Mouse (Mus musculus) forebrain, postnatal 0 days (tissue): ENCODE measurements around the gene Ston1. TPM values are rescaled to one million over a fixed set of nuclear protein-coding genes. Genes with fewer than 3 reads are reported as not detected.

Experiments used
- ATAC-seq: fragments of 200-750 bp; cut with Nextera tagmentation; 2 replicates; pipeline ENCODE4 v1.8.0; 2017; ENCODE audit warnings: mild to moderate bottlenecking, moderate library complexity
- DNase-seq: peaks from one replicate; pipeline ENCODE4 v3.0.0-alpha.2; 2015
- H3K27ac ChIP-seq: fragments of 300-500 bp; sonication (generic); 2 replicates; pipeline ENCODE4 v1.5.1; 2014; ENCODE audit warnings: low read depth, mild to moderate bottlenecking, antibody characterized with exemption, low read length, moderate library complexity, mixed read lengths
- H3K27me3 ChIP-seq: fragments of 300-500 bp; sonication (generic); 2 replicates; pipeline ENCODE4 v1.6.1; 2014; ENCODE audit warnings: mild to moderate bottlenecking, low read length, mixed read lengths; ENCODE audit not compliant: insufficient read depth
- H3K36me3 ChIP-seq: fragments of 300-500 bp; sonication (generic); 2 replicates; pipeline ENCODE4 v1.6.1; 2014; ENCODE audit warnings: mild to moderate bottlenecking, moderate library complexity; ENCODE audit not compliant: insufficient read depth
- H3K4me1 ChIP-seq: fragments of 300-500 bp; sonication (generic); 2 replicates; pipeline ENCODE4 v1.6.1; 2014; ENCODE audit warnings: antibody characterized with exemption; ENCODE audit not compliant: insufficient read depth
- H3K4me2 ChIP-seq: fragments of 300-500 bp; sonication (generic); 2 replicates; pipeline ENCODE4 v1.6.1; 2014; ENCODE audit warnings: low read depth, mild to moderate bottlenecking, moderate library complexity
- H3K4me3 ChIP-seq: fragments of 300-500 bp; sonication (generic); 2 replicates; pipeline ENCODE4 v1.5.1; 2014; ENCODE audit warnings: low read depth, low read length, mixed read lengths
- H3K9ac ChIP-seq: fragments of 300-500 bp; sonication (generic); 2 replicates; pipeline ENCODE4 v1.6.1; 2014; ENCODE audit warnings: mild to moderate bottlenecking
- H3K9me3 ChIP-seq: fragments of 300-500 bp; sonication (generic); 2 replicates; pipeline ENCODE4 v1.6.1; 2016; ENCODE audit warnings: low read length
- CTCF ChIP-seq: sonication (generic); IDR thresholded peaks from 2 replicates; pipeline ENCODE4 v1.5.1; 2016; ENCODE audit warnings: antibody characterized with exemption, control low read depth, low read depth
- WGBS: fragments of 180-500 bp; shearing (Covaris S2); extraction: QIAGEN DNeasy Blood & Tissue Kit; methylation state at CpG from one replicate; pipeline ENCODE4 v1.1.7; 2014; 5-methylcytosine and 5-hydroxymethylcytosine counted together
- polyA plus RNA-seq: library from polyadenylated mRNA; unstranded; fragments of >200 nt; fragmentation: Nextera tagmentation; extraction: Ambion mirVana; gene quantifications from 2 replicates; pipeline ENCODE4 v1.2.1, GENCODE M21; 2015
- total RNA-seq: library from RNA; depleted of rRNA; stranded (reverse); fragments of >200 nt; gene quantifications from 2 replicates; pipeline ENCODE4 v1.2.3, GENCODE M21; 2014

Ston1 gene
- total and polyA plus RNA-seq, 2 experiments from 2014 or later: 1.5 to 2.2 TPM

DNA sequence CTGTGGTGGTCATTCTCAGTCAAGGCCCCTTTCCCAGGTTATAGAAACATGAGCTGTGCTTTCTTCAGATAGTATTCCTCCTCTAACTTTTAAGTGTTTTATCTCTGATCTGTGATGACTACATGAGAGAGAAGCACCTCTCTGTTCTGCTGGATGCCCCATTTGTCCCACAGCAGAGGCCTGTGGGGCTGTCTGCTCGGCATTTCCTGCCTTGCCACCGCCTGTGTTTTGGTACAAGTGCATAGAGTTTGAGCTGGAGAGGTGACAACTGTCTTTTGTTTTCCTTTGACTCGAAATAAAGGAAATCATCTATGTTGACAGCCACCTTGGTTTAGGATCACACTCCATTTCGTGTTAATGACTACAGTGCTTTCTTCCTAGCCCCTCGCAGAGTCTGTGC lies 22.7 kb upstream of the Ston1 start:
- DNase-seq (no peak), ATAC-seq (no peak)
- H3K9me3 ChIP-seq: no peaks in the 10 kb centered on the region
- TF ChIP-seq CTCF: no peak
- H3K4me1 ChIP-seq: no peaks in the 10 kb centered on the region
- 67% methylated on average over 5 of the region's 5 CpGs for WGBS
- H3K4me3 ChIP-seq: no peak overlapping the region
- no peak overlapping the region for H3K4me2 ChIP-seq
- H3K9ac ChIP-seq: no peak overlapping the region
- H3K27ac ChIP-seq: no peak overlapping the region
- peaks cover 79% of the 10 kb centered on the region for H3K36me3 ChIP-seq
- H3K27me3 ChIP-seq: no peaks in the 10 kb centered on the region

DNA sequence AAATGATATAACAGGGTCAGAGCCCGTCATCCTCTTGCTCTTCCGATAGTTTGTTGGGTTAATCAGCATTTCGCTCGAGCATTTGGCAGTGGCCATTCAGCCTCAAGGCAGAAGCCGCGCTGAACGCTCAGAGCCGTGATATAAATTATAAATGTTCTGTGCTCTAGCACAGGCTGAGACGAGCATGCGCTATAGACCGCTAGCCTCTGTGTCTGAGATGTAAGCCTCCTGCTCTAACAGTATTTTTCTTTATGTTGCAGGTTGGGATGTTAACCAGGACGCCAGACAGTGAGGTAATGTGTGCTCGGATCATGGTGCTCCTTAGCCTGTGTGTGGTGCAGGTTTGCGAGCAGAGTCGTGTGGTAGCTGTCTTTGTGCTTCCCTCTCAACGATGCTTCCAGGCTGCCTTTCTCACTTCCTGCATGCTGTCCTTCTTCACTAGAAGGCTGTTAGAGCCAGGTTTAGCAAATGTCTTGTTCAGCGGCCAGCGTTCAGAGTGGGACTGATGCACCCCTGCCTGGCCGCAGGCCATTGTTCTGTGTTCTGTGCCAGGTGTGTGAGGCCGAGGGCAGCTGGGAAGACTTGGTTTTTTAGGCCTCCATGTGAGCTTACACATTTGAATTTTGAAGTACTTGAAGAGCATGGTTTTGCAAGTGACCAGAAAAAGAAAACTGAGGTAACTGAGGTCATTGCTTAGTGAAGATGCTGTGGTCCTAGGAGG lies 18.8 kb upstream of the Ston1 start:
- Histone ChIP-seq H3K4me2 (no peak overlapping the region), H3K36me3 (peaks cover 90% of the 10 kb centered on the region), H3K9ac (no peak overlapping the region), H3K4me3 (no peak overlapping the region), H3K27ac (no peak overlapping the region), H3K4me1 (no peaks in the 10 kb centered on the region), H3K27me3 (no peaks in the 10 kb centered on the region), H3K9me3 (no peaks in the 10 kb centered on the region)
- no peak for TF ChIP-seq CTCF
- no peak for DNase-seq
- ATAC-seq: no peak
- WGBS: 86% methylated on average over 20 of the region's 20 CpGs

DNA sequence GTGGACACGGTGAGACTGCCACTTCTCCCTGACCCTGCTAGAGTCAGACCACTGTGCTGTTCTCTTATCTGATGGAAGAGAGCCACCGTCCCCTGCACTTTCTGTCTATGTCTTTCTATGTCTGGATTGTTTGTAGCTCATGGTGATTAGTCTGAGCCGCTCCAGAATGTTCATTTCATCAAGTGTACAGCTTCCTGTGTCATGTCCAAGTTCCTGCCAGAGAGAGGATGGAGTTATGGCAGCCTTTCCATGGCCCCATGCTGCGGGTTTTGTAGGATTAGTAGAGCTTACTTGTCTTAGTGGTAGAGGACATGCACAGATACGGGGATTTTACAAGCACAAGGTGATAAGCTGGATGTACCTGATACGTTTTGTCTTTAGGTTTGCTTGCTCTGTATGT lies 16.9 kb upstream of the Ston1 start:
- no peak for DNase-seq
- Histone ChIP-seq H3K9me3 (no peaks in the 10 kb centered on the region), H3K36me3 (peaks cover 95% of the 10 kb centered on the region), H3K4me3 (no peak overlapping the region), H3K27me3 (no peaks in the 10 kb centered on the region), H3K4me1 (no peaks in the 10 kb centered on the region), H3K9ac (no peak overlapping the region), H3K27ac (no peak overlapping the region), H3K4me2 (no peak overlapping the region)
- 82% methylated on average over 6 of the region's 6 CpGs for WGBS
- TF ChIP-seq CTCF: no peak
- no peak for ATAC-seq

DNA sequence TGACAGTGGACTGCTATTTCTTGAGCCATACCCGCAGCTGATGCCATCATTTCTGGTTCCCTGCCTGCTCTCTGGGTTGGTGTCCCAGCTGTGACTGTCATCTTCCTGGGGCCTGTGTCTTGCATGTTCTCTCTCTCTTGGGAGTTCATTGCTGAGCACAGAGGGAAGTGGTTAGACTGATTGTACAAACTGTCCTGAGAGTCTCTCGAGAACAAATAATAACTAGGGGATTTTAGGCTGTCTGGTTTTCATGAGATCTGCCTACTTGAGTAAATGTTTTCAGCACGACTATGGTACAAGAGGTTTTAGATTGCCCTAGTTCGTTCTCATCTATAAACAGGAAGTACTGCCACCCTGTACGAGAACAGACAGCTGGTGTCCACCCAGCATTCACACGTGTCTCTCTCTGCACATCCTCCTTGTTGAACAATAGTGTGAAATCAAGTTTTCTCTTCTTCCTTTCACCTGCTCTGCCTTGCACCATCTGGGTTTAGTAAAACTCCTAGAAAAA lies 15.9 kb upstream of the Ston1 start:
- no peak for TF ChIP-seq CTCF
- no peak overlapping the region for H3K27ac ChIP-seq
- no peaks in the 10 kb centered on the region for H3K9me3 ChIP-seq
- H3K36me3 ChIP-seq: peaks cover 95% of the 10 kb centered on the region
- H3K27me3 ChIP-seq: no peaks in the 10 kb centered on the region
- ATAC-seq (no peak; the same call in 1 of the 2 replicates), DNase-seq (no peak)
- no peak overlapping the region for H3K4me3 ChIP-seq
- WGBS: 82% methylated on average over 6 of the region's 6 CpGs
- H3K9ac ChIP-seq: no peak overlapping the region
- H3K4me2 ChIP-seq: no peak overlapping the region
- no peaks in the 10 kb centered on the region for H3K4me1 ChIP-seq

DNA sequence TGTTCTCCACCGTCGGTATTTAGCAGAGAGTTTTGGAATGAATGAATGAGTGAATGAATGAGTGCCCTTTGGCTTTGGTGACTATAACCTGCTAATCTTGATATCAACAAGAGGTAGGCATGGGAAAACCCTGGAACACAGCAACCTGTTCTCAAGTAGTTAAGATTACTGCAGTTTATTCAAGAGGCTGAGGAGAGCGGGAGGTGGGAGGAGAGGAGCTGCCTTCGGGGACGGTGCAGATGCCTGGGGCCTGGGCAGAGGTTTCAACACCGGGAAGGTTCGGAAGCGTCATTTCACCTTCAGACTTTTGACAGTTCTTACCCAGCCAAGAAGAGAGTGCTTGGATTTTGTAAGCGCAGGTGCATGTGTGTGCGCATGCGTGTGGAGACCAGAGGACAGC lies 14.5 kb upstream of the Ston1 start:
- H3K27me3 ChIP-seq: no peaks in the 10 kb centered on the region
- no peak overlapping the region for H3K4me2 ChIP-seq
- ATAC-seq (no peak), DNase-seq (no peak)
- whole genome bisulfite sequencing: 94% methylated on average over 11 of the region's 11 CpGs
- no peak for TF ChIP-seq CTCF
- H3K4me1 ChIP-seq: no peaks in the 10 kb centered on the region
- no peak overlapping the region for H3K4me3 ChIP-seq
- H3K9me3 ChIP-seq: no peaks in the 10 kb centered on the region
- H3K36me3 ChIP-seq: peaks cover 92% of the 10 kb centered on the region
- no peak overlapping the region for H3K9ac ChIP-seq
- no peak overlapping the region for H3K27ac ChIP-seq

DNA sequence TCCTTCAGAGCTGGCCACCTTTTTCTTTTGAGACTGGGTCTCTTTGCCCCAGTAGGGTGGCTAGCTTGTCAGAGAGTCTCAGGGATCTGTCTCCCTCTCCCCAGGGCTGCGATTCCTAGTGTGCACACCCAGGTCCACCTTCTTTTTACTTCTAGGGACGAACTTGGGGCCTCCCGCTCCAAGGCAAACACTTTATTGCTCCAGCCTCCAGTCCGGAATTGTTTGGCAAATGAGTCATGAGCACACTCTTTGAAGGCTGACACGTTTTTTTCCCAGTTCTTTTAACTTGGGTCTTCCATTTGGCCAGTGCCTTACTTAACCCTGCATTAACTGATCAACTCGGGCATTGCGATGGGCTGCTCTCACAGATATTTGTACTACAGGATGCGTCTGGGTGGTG lies 14.1 kb upstream of the Ston1 start:
- H3K4me1 ChIP-seq: no peaks in the 10 kb centered on the region
- H3K4me2 ChIP-seq: no peak overlapping the region
- no peak overlapping the region for H3K9ac ChIP-seq
- no peak for TF ChIP-seq CTCF
- no peaks in the 10 kb centered on the region for H3K9me3 ChIP-seq
- WGBS: 90% methylated on average over 8 of the region's 8 CpGs
- no peak for ATAC-seq
- H3K27ac ChIP-seq: no peak overlapping the region
- H3K27me3 ChIP-seq: no peaks in the 10 kb centered on the region
- no peak for DNase-seq
- H3K36me3 ChIP-seq: peaks cover 92% of the 10 kb centered on the region
- H3K4me3 ChIP-seq: no peak overlapping the region

DNA sequence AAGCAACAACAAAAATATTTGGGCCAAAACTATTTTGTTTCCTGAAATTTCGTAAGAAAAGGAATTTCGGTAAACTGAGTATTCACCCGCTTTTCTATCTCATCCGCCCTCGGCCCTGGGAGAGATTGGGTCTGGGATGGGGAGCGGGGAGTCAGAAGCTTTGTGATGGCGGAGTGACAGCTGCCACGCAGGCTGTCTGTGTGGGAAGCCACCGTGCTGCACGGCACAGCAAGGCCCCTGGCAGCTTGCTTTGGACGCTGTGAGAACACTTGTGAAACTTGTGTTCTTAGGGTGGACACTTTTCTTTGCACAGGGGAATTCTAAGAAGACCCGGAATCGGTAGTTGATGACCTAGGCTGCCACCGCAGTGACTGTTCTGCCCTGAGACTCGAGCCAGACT lies 10.1 kb upstream of the Ston1 start:
- Histone ChIP-seq H3K4me2 (no peak overlapping the region), H3K4me1 (no peaks in the 10 kb centered on the region), H3K9ac (no peak overlapping the region), H3K27me3 (no peaks in the 10 kb centered on the region), H3K9me3 (no peaks in the 10 kb centered on the region), H3K27ac (no peak overlapping the region), H3K4me3 (no peak overlapping the region), H3K36me3 (peaks cover 70% of the 10 kb centered on the region)
- TF ChIP-seq CTCF: no peak
- ATAC-seq (no peak), DNase-seq (no peak)
- 83% methylated on average over 15 of the region's 15 CpGs for WGBS
